Mouse (Mus musculus): ENCODE data around the gene Faah.

DNA sequence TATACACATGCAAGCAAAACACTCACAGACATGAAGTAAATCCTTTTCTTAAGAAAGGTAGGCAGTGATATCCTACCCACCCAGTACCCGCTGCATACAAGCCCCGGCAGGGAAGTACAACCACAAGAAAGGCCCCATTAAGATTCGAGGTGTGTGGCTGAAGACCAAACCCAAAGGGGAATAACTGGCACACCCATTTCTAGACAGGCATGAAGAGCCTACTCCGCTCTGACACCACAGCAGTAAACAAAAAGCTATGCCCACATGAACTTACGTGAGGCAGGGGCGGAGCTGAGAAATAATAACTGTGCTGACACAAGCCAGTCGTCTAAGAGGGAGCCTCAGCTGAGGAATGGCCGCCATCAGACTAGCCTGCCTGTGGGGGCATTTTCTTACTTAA lies 7.5 kb downstream of the Faah start:
- TF ChIP-seq MAX (IDR thresholded peaks at IDR 0.05; ENCODE audit: low read depth) (no peak), REST (IDR thresholded peaks at IDR 0.05; ENCODE audit: insufficient read depth, insufficient read length) (no peak), POLR2A (IDR thresholded peaks at IDR 0.05; ENCODE audit: insufficient read length, low read depth) (no peak), TCF12 (IDR thresholded peaks at IDR 0.05; ENCODE audit: insufficient read depth, poor library complexity, severe bottlenecking) (no peak), POLR2AphosphoS2 (IDR thresholded peaks at IDR 0.05; ENCODE audit: insufficient read length, low read depth) (no peak), USF1 (IDR thresholded peaks at IDR 0.05; ENCODE audit: low read depth) (no peak), E2F4 (IDR thresholded peaks at IDR 0.05; ENCODE audit: insufficient read depth) (no peak), SRF (IDR thresholded peaks at IDR 0.05; ENCODE audit: control insufficient read depth, insufficient read length, low read depth) (no peak), TCF3 (IDR thresholded peaks at IDR 0.05; ENCODE audit: insufficient read length, low read depth) (no peak), MYOD1 (IDR thresholded peaks at IDR 0.05; ENCODE audit: control insufficient read depth in 1 of 3, insufficient read length in 2 of 3, low read depth in 2 of 3) (no peak), MYOG (IDR thresholded peaks at IDR 0.05; ENCODE audit: control insufficient read depth in 1 of 3, insufficient read depth in 1 of 3, insufficient read length in 2 of 3, low read depth in 2 of 3) (no peak)
